Mouse (Mus musculus) E14TG2a.4 (cell line): Measurements from ENCODE around the gene Mmachc.
A peak's percentile ranks its signal among the peaks of the same experiment; 100 is the strongest.
"Not testable (repeated sequence)": the region's sequence is repeated elsewhere in the genome, so short reads cannot be mapped to it uniquely, and the experiment has no call there.

Experiments
- H3K27me3 ChIP-seq: 2 replicates; pipeline ENCODE4 v1.6.1; 2014; ENCODE audit warnings: low read length, control low read depth; ENCODE audit not compliant: insufficient read depth
- H3K36me3 ChIP-seq: 2 replicates; pipeline ENCODE4 v1.6.1; 2014; ENCODE audit warnings: low read length, control low read depth; ENCODE audit not compliant: insufficient read depth
- H3K4me1 ChIP-seq: replicated peaks from 2 replicates; pipeline ENCODE4 v1.6.1; 2014; ENCODE audit warnings: low read depth, low read length, control low read depth
- H3K4me3 ChIP-seq: replicated peaks from 2 replicates; pipeline ENCODE4 v1.5.1; 2014; ENCODE audit warnings: mild to moderate bottlenecking, low read length
- H3K9me3 ChIP-seq: 2 replicates; pipeline ENCODE4 v1.6.1; 2014; ENCODE audit warnings: low read length, control low read depth
- CTCF ChIP-seq: conservative IDR thresholded peaks from 2 replicates; pipeline ENCODE4 v1.5.1; 2014; ENCODE audit warnings: low read length
- NANOG ChIP-seq: IDR thresholded peaks from 2 replicates; pipeline ENCODE4 v1.6.1; 2014; ENCODE audit warnings: borderline replicate concordance, low read length, mixed read lengths
- POU5F1 ChIP-seq: IDR thresholded peaks from 2 replicates; pipeline ENCODE4 v1.6.1; 2014; ENCODE audit warnings: low read length, borderline replicate concordance

The Mmachc gene

DNA sequence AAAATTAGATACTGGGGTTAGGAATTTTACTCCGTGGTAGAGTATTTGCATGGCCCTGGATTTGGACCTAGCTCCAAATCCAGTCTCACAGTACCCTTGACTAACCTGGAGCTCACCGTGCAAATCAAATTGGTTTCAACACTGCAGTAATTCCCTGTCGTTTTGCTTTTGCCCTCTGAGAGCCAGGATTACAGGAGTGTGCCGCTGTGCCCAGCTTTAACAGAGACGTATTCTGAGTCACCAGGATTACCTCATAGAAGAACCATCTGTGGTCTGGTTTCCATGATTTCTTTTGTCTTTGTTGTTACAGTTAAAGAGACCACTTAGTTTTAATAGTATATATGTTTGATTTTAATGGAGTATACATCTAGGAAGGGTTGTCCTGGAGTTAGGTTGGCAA is 29.1 kb downstream of the Mmachc start:
- Histone ChIP-seq H3K36me3 (no peaks in the 10 kb centered on the region), H3K9me3 (no peaks in the 10 kb centered on the region), H3K4me1 (peaks cover 19% of the 10 kb centered on the region), H3K27me3 (no peaks in the 10 kb centered on the region), H3K4me3 (no peak overlapping the region)
- TF ChIP-seq NANOG (no peak), CTCF (no peak), POU5F1 (no peak)

DNA sequence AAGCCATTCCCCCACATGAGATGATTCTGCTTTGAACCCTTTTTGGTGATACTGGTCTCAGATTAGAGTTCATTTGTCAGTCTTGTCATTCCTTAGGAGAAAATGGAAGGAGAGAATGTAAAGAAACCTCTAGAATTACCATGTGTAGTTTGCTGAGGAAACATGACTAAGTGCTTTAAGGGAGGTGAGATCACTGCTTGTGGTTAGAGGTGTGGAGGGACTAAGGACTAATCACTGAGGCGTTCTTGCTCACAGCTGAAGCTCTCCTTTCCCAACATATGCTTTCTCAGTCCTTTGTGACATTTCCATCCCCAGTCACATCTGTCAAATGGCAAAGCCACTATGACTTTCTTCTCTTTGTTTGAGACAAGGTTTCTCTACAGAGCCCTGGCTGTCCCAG is 30.4 kb downstream of the Mmachc start:
- TF ChIP-seq NANOG: no peak
- no peak for TF ChIP-seq POU5F1
- TF ChIP-seq CTCF: no peak
- Histone ChIP-seq H3K4me3 (no peak overlapping the region), H3K27me3 (no peaks in the 10 kb centered on the region), H3K4me1 (peaks cover 6% of the 10 kb centered on the region), H3K36me3 (no peaks in the 10 kb centered on the region), H3K9me3 (no peaks in the 10 kb centered on the region)

DNA sequence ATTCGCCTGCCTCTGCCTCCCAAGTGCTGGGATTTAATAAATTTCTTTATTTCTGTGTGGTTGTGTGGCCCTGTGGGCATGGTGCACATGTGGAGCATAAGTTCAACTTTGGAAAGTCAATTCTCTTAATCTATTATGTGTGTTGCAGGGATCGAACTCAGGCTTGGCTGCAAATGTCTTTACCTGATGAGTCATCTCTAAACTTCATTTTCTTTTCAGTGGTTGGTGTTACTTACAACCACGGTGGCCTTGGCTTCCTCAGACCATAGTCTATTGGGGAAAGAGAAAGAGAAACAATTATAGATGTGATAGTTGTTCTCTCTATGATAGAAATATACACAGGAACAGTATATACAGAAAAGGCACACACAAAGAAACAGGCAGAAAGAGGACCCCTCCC is 32.2 kb downstream of the Mmachc start:
- Histone ChIP-seq H3K4me3 (no peak overlapping the region), H3K36me3 (no peaks in the 10 kb centered on the region), H3K9me3 (no peaks in the 10 kb centered on the region), H3K4me1 (no peaks in the 10 kb centered on the region), H3K27me3 (no peaks in the 10 kb centered on the region; the same call in 1 of the 2 replicates)
- TF ChIP-seq POU5F1 (no peak), NANOG (no peak), CTCF (no peak)

DNA sequence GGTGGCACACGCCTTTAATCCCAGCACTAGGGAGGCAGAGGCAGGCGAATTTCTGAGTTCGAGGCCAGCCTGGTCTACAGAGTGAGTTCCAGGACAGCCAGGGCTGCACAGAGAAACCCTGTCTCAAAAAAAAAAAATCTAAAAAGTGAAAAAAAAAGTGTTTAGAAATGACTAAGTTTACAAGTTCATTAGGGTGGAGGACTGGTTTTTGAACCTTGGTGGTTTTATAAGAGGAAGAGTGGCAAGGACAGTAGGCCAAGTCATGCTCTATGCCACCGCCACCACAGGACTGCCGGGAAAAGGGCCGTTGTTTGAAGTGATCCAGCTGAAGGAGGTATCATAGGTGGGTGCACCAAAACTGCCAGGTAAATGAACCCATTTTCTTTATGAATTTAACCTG is 33.4 kb downstream of the Mmachc start:
- not testable (repeated sequence) for H3K36me3 ChIP-seq, H3K4me1 ChIP-seq

DNA sequence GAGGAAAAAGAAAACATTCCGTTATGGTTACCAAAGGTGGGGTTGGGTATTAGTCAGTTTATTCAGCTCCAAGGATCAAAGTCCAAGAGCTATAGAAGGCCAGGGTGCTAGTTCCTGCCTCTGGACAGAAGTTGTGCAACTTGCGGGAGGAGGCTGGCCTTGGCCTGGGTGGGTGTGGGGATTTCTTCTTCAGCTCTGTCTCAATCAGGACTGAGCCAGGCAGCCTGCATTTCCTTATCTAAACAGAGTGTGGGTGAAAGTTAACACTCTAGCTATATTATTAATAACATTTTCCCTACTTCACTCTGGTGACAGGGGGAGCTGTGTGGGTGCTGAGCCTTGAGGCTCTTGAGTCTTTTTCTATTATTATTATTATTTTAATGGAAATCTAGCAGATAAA is 35.4 kb downstream of the Mmachc start:
- no peaks in the 10 kb centered on the region for H3K36me3 ChIP-seq
- no peaks in the 10 kb centered on the region for H3K4me1 ChIP-seq
- peaks cover 6% of the 10 kb centered on the region; the same call in 1 of the 2 replicates for H3K27me3 ChIP-seq
- TF ChIP-seq POU5F1 (no peak), NANOG (no peak), CTCF (no peak)
- H3K9me3 ChIP-seq: no peaks in the 10 kb centered on the region
- H3K4me3 ChIP-seq: no peak overlapping the region

More for the DNA sequence above, 33.4 kb downstream of the Mmachc start:
- H3K27me3 ChIP-seq, H3K4me3 ChIP-seq, H3K9me3 ChIP-seq: not testable (repeated sequence)

DNA sequence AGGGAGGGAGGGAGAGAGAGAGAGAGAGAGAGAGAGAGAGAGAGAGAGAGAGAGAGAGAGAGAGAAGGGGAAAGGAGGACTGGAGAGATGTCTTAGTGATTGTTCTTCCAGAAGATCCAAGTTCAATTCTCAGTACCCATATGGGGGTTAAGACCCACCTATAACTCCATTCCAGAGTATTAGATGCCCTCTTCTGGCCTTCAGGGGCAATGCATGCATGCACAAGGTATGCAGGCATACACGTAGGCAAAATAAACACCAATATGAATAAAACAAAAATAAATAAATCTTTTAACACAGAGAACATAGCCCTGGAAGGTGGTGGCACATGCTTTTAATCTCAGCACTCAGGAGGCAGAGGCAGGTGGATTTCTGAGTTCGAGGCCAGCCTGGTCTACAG is 38.9 kb downstream of the Mmachc start:
- no peaks in the 10 kb centered on the region for H3K36me3 ChIP-seq
- H3K4me3 ChIP-seq: no peak overlapping the region
- H3K9me3 ChIP-seq: no peaks in the 10 kb centered on the region
- peaks cover 6% of the 10 kb centered on the region; the same call in 1 of the 2 replicates for H3K27me3 ChIP-seq
- TF ChIP-seq CTCF (peak; percentile 78), POU5F1 (no peak), NANOG (no peak)
- H3K4me1 ChIP-seq: no peaks in the 10 kb centered on the region

DNA sequence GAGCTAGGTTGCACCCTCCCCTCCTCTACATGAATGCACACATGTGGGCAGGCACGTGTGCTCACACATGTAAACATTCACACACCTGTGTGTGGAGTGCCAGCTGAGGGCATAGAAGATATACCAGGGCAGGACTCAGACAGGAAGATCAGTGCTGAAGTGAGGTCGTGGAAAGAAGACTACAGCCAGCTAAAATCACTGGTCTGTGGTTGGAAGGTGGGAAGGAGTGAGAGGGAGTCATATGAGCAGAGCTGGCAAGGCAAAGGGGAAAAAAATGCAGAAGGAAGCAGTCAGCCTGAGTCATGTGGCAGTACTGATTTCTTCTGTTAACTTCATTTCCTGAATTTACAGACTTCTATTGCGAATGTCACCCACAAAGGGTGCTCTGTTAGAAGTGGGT is 40.1 kb downstream of the Mmachc start:
- Histone ChIP-seq H3K36me3 (no peaks in the 10 kb centered on the region), H3K4me1 (no peaks in the 10 kb centered on the region), H3K27me3 (peaks cover 6% of the 10 kb centered on the region; the same call in 1 of the 2 replicates), H3K9me3 (no peaks in the 10 kb centered on the region), H3K4me3 (no peak overlapping the region)
- TF ChIP-seq NANOG (no peak), CTCF (no peak), POU5F1 (no peak)

DNA sequence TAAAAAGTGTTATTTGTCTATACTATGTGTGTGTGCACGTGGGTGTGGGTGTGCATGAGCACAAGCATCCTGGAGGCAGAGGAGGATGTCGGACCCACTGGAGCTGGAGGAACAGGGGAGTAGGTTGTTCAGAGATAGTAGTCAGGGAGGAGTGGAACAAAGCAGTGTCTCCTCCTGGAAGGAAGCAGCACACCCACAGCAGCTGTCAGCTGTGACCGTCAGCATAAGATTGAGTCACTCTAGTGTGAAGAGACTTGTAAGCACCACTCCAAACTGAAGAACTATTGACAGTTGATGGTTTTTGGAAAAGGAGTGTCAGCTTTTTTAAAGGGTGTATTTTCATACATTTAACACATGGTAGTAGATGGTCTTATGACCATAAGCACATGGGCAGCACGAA is 41.6 kb downstream of the Mmachc start:
- Histone ChIP-seq H3K27me3 (peaks cover 6% of the 10 kb centered on the region; the same call in 1 of the 2 replicates), H3K36me3 (no peaks in the 10 kb centered on the region), H3K4me1 (peaks cover 2% of the 10 kb centered on the region; the same call in 1 of the 2 replicates), H3K4me3 (no peak overlapping the region), H3K9me3 (no peaks in the 10 kb centered on the region)
- no peak for TF ChIP-seq NANOG
- TF ChIP-seq POU5F1: no peak
- no peak for TF ChIP-seq CTCF

DNA sequence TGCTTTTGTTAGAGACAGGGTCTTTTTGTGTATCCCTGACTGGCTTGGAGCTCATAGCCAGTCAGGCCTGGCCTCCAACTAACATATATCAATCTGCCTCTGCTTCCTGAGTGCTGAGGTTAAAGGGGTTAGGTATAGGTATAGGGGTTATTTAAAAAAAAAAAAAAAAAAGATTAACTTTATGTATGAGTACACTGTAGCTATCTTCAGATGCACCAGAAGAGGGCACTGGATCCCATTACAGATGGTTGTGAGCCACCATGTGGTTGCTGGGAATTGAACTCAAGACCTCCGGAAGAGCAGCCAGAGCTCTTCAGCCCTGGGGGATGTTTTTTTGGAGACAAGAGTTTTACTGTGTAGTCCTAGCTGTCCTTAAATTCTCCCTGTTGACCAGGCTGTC is 46.2 kb downstream of the Mmachc start:
- Histone ChIP-seq H3K9me3 (no peaks in the 10 kb centered on the region), H3K27me3 (no peaks in the 10 kb centered on the region), H3K4me1 (peaks cover 34% of the 10 kb centered on the region), H3K36me3 (no peaks in the 10 kb centered on the region), H3K4me3 (no peak overlapping the region)
- no peak for TF ChIP-seq POU5F1
- TF ChIP-seq NANOG: no peak
- TF ChIP-seq CTCF: peak; percentile 20; the same call in 1 of the 2 replicates
